Mouse (Mus musculus): ENCODE measurements around the gene Prn.
A peak's percentile ranks its signal among the peaks of the same experiment; 100 is the strongest.

The Prn gene

GRCm38 (mm10) chr2:131906846-131907245 lies 2.9 kb upstream of the Prn start:
- DNase-seq (ENCODE audit: low read depth, low spot score) = no peak

GRCm38 (mm10) chr2:131907311-131907710 lies 2.4 kb upstream of the Prn start:
- no peak for DNase-seq (ENCODE audit: low read depth, low spot score)

DNA sequence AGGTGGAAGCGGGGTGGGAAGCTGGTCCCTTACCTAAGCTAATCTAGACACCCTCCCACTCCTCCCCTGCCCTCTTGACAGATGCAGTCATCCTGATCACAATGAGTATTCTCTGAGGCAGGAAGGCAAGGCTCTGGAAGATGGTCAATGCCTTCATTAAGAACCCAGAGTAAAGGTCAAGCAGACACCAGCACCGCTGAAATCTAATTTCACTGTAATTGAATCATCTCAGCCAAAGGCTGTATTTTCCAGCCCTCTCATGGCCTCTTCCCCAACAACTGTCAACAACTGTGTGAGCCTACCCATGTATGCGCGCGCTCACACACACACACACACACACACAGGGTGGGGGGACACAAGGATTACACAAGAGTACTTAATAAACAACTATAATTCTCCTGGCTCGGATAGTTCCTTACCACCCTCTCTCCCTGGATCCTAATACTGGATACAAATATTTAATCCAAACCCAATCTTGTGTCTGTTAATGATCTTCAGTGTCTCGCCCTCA lies 1.4 kb upstream of the Prn start:
- no peak for DNase-seq (ENCODE audit: low read depth, low spot score)

- DNase-seq (ENCODE audit: low read depth, low spot score) = no peak
Measured at GRCm38 (mm10) chr2:131908906-131909305, 851 bp upstream of the Prn start.

GRCm38 (mm10) chr2:131910847-131911246 lies 1.1 kb downstream of the Prn start:
- DNase-seq (ENCODE audit: low read depth, low spot score) = no peak

DNA sequence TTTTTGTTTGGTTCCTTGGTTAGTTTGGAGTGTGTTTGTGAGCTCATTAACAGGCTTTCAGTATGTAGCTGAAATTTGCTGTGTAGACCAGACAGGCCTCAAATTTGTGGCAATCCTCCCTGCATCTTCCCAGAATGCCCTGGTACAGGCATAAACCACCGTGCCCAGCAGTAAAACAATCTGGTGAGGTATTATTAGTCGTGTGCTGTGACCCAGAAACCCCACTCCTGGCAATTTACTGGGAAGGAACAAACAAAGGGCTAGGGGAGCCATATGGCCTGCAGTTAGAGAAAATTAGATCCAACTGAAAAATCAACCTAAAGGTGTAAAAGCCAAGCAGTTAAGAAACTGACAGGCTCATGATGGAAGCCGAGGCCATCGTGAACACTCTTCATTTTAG lies 1.6 kb downstream of the Prn start:
- DNase-seq (ENCODE audit: low read depth, low spot score) = no peak

DNA sequence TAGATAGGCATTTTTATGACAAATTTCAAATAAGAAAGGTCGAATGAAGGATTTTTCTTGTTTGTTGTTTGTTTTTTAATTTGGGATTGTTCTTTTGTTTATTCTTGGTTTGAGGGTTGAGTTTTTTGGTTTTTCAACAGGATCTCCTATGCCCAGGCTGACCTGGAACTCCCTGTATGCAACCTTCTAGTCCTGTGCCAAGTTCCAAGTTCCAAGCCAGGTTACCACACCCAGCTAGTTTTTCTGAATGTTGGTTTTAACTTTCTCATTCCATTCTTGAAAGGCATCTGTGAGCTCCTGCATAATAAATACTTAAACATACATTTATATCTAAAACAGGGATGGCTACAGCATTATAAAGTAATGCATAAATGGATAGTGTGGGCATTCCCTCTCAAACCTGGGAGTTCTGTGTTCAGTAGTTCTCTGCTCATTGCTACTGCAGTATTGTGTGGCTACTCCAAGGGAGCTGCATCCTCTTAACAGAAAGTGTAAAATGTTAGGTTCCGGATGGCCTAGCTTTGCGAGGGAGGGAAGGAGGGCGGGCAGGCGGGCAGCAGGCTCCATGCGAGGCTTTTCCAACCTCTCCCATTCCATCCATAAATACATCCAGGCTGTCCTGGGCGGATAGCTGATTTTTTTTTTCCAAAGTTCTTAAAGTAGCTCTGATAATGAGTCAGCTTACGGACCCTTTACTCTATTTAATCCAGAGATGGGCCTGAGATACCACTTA lies 2.9 kb downstream of the Prn start:
- no peak for DNase-seq (ENCODE audit: low read depth, low spot score)

DNA sequence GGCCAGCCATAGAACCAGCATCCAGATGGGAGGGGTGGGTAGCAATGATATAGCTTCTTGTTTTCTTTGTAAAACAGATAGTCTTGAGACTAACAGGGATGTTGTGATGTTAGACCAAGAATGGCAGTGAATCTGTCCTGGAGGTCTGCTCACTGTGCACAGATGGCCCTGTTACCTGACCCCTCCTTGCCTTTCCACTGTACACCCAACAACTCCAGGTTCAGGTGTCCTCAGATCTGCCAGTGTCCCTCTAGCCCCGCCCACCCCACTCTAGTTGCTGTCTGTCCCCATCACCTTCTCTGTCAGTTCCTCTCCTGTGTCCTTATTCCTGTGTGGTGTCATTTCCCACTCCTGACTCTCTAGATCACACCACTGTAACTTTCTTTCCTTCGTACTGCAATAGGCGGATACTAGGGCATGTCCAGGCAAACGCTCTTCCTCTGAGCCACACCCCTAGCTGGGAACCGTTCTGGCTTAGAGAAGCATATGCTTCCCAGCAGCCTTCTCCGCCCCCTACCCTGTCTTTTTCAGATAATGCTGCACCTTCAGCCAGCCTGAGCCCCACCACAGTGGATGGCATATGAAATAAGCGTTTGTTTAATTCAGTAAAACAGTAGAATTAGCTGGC lies 22.6 kb downstream of the Prn start:
- DNase-seq (ENCODE audit: low read depth, low spot score) = no peak

DNA sequence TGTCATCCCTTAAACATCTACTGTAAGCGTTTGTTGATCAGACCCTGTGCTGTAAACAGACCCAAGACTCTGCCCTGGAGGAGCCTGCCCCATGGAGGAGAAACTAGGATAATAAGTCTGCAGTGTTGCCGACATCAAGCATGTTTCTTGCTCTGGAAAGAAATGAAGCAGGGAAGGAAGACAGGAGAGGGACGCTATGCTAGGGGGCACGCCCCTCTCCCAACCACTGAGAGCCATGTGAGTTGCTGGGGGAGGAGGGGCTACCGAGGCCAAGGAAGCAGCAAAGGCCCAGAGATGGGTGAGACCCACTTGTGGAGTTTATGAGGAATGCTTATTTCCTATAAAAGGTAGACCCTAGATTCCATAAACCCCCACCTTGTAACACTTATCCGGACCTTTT lies 23.3 kb downstream of the Prn start:
- no peak for DNase-seq (ENCODE audit: low read depth, low spot score)

- DNase-seq (ENCODE audit: low read depth, low spot score) = no peak
Measured at GRCm38 (mm10) chr2:131933598-131933997, 23.8 kb downstream of the Prn start.

GRCm38 (mm10) chr2:131934243-131934642 lies 24.5 kb downstream of the Prn start:
- DNase-seq (ENCODE audit: low read depth, low spot score) = no peak

DNA sequence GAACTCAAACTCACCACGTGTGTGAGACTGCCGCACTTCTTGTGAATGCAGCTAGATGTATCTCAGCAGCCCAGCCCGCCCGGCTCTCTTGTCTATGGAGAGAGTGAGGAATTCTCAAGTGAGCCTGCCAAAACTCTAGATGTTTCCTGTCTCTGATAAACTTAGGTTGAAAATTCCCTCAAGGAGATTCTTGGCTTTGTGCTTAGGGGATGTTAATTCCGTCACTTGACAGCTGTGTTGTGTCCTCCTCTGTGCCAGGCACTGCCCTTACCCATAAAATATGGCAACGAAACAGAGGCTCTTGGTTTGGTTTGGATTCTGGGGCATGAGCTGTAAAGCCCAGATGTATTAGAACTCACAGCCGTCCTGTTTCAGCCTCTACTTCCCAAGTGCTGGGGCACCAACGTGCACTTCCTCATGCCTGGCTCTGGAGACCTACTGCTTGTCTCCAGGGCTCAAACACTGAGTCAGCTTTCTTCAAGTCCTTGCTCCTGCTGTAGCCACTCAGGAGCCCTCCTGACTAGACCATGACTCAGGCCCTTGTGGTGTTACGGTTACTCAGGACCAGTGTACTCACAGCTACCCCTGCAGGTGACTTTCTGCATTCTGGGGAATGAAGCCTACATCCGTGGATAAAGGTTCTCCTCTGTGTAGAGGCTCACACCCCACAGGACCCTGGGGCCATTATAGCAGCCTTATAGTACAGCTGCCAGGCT lies 25.8 kb downstream of the Prn start:
- no peak for DNase-seq (ENCODE audit: low read depth, low spot score)

DNA sequence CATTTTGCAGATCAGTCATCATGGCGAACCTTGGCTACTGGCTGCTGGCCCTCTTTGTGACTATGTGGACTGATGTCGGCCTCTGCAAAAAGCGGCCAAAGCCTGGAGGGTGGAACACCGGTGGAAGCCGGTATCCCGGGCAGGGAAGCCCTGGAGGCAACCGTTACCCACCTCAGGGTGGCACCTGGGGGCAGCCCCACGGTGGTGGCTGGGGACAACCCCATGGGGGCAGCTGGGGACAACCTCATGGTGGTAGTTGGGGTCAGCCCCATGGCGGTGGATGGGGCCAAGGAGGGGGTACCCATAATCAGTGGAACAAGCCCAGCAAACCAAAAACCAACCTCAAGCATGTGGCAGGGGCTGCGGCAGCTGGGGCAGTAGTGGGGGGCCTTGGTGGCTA lies 26.7 kb downstream of the Prn start:
- no peak for DNase-seq (ENCODE audit: low read depth, low spot score)

GRCm38 (mm10) chr2:131939404-131940111 lies 29.8 kb downstream of the Prn start:
- DNase-seq (ENCODE audit: low read depth, low spot score) = peak; percentile 29

- no peak for DNase-seq (ENCODE audit: low read depth, low spot score)
Measured at GRCm38 (mm10) chr2:131940506-131940905, 30.7 kb downstream of the Prn start.

- no peak for DNase-seq (ENCODE audit: low read depth, low spot score)
Measured at GRCm38 (mm10) chr2:131941501-131941900, 31.7 kb downstream of the Prn start.

GRCm38 (mm10) chr2:131944370-131944769 lies 34.6 kb downstream of the Prn start:
- DNase-seq (ENCODE audit: low read depth, low spot score) = no peak

DNA sequence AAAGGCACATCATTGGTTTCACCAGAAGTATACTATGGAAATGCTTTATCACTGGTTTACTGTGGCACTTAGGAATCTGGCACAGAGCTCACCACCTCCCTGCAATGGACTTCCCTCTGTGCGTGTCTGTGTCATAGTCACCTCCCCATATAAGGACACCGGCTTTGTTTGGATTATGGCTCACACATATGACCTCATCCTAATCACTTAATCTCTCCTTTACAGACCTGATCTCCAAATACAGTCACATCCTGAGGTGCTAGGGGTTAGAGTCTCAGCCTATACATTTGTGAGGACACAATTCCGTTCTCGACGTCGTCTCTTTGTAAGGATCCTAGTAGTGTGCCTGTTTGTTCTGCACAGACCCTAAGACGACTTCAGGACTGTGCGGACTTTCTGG lies 35.5 kb downstream of the Prn start:
- DNase-seq (ENCODE audit: low read depth, low spot score) = no peak

GRCm38 (mm10) chr2:131945765-131946164 lies 36.0 kb downstream of the Prn start:
- no peak for DNase-seq (ENCODE audit: low read depth, low spot score)

GRCm38 (mm10) chr2:131946351-131946750 lies 36.6 kb downstream of the Prn start:
- no peak for DNase-seq (ENCODE audit: low read depth, low spot score)

DNA sequence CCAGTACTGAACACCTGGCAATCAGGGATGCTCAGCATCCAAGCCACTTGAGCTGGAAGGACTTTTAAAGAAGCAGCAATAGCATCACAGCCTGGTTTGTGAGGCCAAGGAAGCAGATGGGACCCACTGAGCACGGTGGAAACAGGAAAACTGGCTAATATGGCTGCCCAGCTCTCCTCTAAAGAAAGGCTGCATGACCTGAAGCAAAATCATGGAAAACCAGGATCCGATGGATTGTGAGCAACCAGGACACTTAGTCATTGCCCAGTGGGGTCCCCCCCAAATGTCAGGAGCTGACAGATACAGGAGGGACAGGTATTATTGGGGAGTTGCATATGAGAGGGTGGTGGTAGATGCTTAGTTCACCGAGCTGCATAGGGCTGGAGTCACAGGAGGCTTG lies 38.4 kb downstream of the Prn start:
- no peak for DNase-seq (ENCODE audit: low read depth, low spot score)
